Mouse (Mus musculus) limb, embryonic 11.5 days (tissue): ENCODE data around the gene Fcor. TPM values are rescaled to one million over a fixed set of nuclear protein-coding genes. Genes with fewer than 3 reads are reported as not detected.

Source experiments
- ATAC-seq: fragments of 200-750 bp; cut with Nextera tagmentation; 2 replicates; pipeline ENCODE4 v1.8.0; 2017; ENCODE audit warnings: low read depth; ENCODE audit not compliant: insufficient number of reproducible peaks, low FRiP score, low TSS enrichment
- DNase-seq: peaks from one replicate; pipeline ENCODE4 v3.0.0-alpha.2; 2015; ENCODE audit warnings: low spot score
- H3K27ac ChIP-seq: fragments of 300-500 bp; sonication (generic); replicated peaks from 2 replicates; pipeline ENCODE4 v1.5.1; 2014; ENCODE audit warnings: low read depth, mild to moderate bottlenecking, low read length
- H3K27me3 ChIP-seq: fragments of 300-500 bp; sonication (generic); 2 replicates; pipeline ENCODE4 v1.6.1; 2014; ENCODE audit warnings: mild to moderate bottlenecking, low read length, mixed read lengths; ENCODE audit not compliant: control insufficient read depth, insufficient read depth
- H3K36me3 ChIP-seq: fragments of 300-500 bp; sonication (generic); 2 replicates; pipeline ENCODE4 v1.6.1; 2014; ENCODE audit warnings: mild to moderate bottlenecking, low read length, moderate library complexity, mixed read lengths; ENCODE audit not compliant: control insufficient read depth, insufficient read depth
- H3K4me1 ChIP-seq: fragments of 300-500 bp; sonication (generic); 2 replicates; pipeline ENCODE4 v1.6.1; 2014; ENCODE audit warnings: low read length, mixed read lengths; ENCODE audit not compliant: control insufficient read depth, insufficient read depth
- H3K4me2 ChIP-seq: fragments of 300-500 bp; sonication (generic); 2 replicates; pipeline ENCODE4 v1.6.1; 2014; ENCODE audit warnings: low read depth, mild to moderate bottlenecking, moderate library complexity; ENCODE audit not compliant: severe bottlenecking
- H3K4me3 ChIP-seq: fragments of 300-500 bp; sonication (generic); 2 replicates; pipeline ENCODE4 v1.5.1; 2014; ENCODE audit warnings: low read depth, low read length
- H3K9ac ChIP-seq: fragments of 300-500 bp; sonication (generic); 2 replicates; pipeline ENCODE4 v1.6.1; 2014; ENCODE audit warnings: mild to moderate bottlenecking, low read length
- H3K9me3 ChIP-seq: fragments of 300-500 bp; sonication (generic); 2 replicates; pipeline ENCODE4 v1.6.1; 2016; ENCODE audit warnings: low read length; ENCODE audit not compliant: control insufficient read depth
- WGBS: fragments of 180-500 bp; shearing (Covaris S2); extraction: QIAGEN DNeasy Blood & Tissue Kit; methylation state at CpG from one replicate; pipeline ENCODE4 v1.1.7; 2014; 5-methylcytosine and 5-hydroxymethylcytosine counted together
- polyA plus RNA-seq: library from polyadenylated mRNA; unstranded; fragments of >200 nt; fragmentation: Nextera tagmentation; extraction: Ambion mirVana; gene quantifications from 2 replicates; pipeline ENCODE4 v1.2.1, GENCODE M21; 2014

Fcor gene
- polyA plus RNA-seq, 1 experiment from 2014 or later, result 14.1 TPM

DNA sequence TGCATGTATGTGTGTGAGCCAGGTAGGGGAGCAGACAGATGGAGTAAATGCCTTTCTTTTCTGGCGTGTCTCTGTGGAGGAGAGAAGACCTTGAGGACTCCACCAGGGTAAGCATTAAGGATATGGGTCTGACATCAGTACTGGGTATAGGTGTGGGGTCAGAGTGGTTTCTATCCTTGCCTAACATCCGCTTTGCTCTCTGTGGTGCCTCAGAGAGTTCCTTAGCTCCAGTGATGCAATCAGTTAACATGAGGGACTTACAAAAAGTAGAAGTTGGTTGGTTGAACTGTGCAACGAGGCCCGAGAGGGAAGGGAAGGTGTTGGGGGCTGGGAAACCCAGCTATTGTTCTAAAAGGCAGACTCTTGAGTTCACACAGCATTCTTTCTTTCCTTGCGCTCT is 7.8 kb downstream of the Fcor start:
- no peaks in the 10 kb centered on the region for H3K4me1 ChIP-seq
- H3K9me3 ChIP-seq, result no peaks in the 10 kb centered on the region
- no peaks in the 10 kb centered on the region for H3K27me3 ChIP-seq
- no peak for DNase-seq
- WGBS, result 74% methylated on average over 5 of the region's 5 CpGs
- H3K4me3 ChIP-seq, result no peak overlapping the region
- H3K4me2 ChIP-seq, result no peak overlapping the region
- H3K9ac ChIP-seq, result no peak overlapping the region
- no peaks in the 10 kb centered on the region for H3K36me3 ChIP-seq
- H3K27ac ChIP-seq, result no peak overlapping the region
- ATAC-seq, result no peak

DNA sequence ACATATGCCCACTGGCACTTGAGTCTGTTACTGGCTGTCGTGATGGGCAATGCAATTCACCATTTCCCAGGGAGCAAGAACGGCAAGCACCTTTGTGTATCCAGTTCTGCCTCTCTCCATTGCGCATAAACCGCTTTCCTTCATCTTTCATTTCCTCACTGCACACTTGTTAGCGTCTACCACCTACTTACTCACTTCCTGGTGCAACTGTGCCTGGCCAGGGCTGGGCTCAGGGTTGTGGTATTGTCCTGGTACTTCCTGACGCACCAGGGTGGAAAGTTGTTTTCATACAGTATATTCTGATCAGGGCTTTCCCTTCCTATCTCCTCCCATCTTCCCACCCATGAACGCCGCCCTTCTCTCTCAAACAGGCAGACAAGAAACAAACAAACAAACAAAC is 11.3 kb downstream of the Fcor start:
- ATAC-seq (no peak), DNase-seq (no peak)
- Histone ChIP-seq H3K4me1 (peaks cover 4% of the 10 kb centered on the region), H3K27ac (no peak overlapping the region), H3K36me3 (no peaks in the 10 kb centered on the region), H3K4me3 (no peak overlapping the region), H3K27me3 (no peaks in the 10 kb centered on the region), H3K9ac (no peak overlapping the region), H3K9me3 (no peaks in the 10 kb centered on the region), H3K4me2 (no peak overlapping the region)
- WGBS, result 85% methylated on average over 8 of the region's 8 CpGs

DNA sequence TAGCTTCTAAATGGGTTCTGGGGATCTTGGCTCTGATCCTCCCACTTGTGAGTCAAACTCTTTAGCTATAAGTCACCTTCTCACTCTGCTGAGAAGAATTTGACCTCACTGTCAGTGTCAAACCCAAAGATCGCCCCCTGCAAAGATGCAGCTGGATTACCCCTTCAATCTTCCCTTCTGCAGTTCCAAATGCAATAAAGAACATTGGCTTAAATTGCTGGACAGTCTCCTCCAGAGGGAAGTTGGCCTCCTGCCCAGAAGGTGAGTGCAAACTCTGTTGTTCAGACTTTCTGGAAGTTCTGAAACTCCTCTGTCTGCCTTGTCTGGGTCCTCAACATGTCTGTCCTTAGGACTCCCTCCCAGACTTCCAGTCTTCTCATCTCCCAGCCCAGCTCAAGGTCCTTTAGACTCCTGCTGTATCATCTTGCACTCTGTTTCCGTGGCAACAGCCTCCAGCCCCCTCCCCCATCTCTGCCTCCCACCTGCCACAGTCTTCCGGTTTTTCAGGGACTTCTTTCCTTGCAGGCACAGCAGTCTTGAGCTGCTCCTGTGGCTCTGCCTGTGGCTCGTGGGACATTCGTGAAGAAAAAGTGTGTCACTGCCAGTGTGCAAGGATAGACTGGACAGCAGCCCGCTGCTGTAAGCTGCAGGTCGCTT is 15.3 kb downstream of the Fcor start:
- DNase-seq, result peak; percentile 55

DNA sequence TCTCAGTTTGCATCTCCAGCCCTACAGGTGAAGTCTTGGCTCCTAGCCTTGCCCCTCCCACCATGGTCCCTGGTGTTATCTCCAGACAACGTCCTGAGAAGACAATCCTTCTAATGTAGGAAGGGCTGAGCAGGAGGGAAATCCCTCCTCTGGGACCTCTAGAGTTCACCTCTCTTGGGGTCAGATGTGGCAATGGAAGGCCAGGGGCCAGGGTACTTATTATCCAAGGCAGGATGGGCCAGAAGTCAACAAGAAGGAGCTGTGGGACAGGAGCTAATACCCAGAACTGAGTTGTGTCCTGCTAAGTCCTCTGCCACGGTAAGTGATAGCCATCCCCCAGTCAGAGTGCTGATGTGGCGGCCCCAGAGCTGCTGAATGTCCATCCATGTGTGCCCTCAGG is 16.6 kb downstream of the Fcor start, which contains the start of gene Retn:
Gene Retn (plus strand): TSS at position 245 of the 400 bp plus-strand sequence.
- Histone ChIP-seq H3K9me3 (no peaks in the 10 kb centered on the region), H3K27ac (no peak within 1 kb of the TSS), H3K4me2 (no peak within 1 kb of the TSS), H3K4me3 (no peak within 1 kb of the TSS), H3K9ac (no peak within 1 kb of the TSS), H3K4me1 (peaks cover 4% of the 10 kb centered on the region), H3K27me3 (no peaks in the 10 kb centered on the region), H3K36me3 (no peaks in the 10 kb centered on the region)
- no peak for DNase-seq
- 78% methylated on average over 3 of the region's 3 CpGs for WGBS
- ATAC-seq, result no peak

More for the DNA sequence above, 15.3 kb downstream of the Fcor start:
- no peaks in the 10 kb centered on the region for H3K36me3 ChIP-seq
- peaks cover 4% of the 10 kb centered on the region for H3K4me1 ChIP-seq
- H3K27ac ChIP-seq, result no peak overlapping the region
- H3K9ac ChIP-seq, result no peak overlapping the region; the same call in 1 of the 2 replicates
- no peaks in the 10 kb centered on the region for H3K27me3 ChIP-seq
- no peak overlapping the region for H3K4me2 ChIP-seq
- 31% methylated on average over 7 of the region's 7 CpGs for WGBS
- H3K9me3 ChIP-seq, result no peaks in the 10 kb centered on the region
- no peak overlapping the region for H3K4me3 ChIP-seq
- peak; percentile 68 for ATAC-seq

DNA sequence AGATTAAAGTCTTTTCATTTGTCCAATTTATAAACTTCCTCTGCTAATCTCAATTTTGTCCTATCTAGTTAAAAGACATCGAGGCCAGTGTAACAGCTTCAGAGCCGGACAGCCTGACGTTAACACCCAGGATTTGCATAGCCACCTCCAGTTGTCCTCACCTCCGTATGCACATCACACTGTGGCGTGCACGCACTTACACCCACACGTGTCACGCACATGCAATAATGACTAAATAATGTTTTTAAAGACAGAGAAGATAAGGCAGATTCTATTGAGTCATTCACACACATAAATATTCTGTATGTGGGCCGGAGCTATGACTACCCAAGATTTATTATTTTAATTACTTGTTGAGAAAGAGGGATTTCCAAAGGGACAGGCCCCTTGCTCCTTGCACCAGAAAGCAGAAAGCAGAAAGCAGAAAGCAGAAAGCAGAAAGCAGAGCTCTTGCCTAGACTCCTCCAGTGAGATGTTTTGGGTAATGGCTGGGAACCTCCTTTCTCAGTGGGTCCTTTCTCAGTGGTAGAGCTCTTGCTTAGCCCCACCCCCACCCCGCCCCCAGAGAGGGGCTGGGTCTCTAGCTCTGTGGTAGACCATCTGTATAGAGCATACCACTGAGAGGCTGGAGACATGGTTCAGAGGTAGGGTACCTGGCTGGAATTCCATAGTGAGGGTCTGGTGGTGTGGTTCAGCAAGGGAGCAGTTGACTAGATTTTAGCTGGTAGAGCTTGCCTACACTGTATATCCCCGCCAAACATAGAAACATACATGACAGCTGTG is 17.2 kb downstream of the Fcor start:
- H3K9me3 ChIP-seq, result no peaks in the 10 kb centered on the region
- H3K36me3 ChIP-seq, result no peaks in the 10 kb centered on the region
- H3K4me3 ChIP-seq, result no peak overlapping the region
- DNase-seq (no peak), ATAC-seq (0 out of 2 replicates have a peak, but pooled peaks have one; percentile 11)
- no peak overlapping the region for H3K9ac ChIP-seq
- H3K27me3 ChIP-seq, result no peaks in the 10 kb centered on the region
- no peak overlapping the region for H3K4me2 ChIP-seq
- H3K4me1 ChIP-seq, result peaks cover 4% of the 10 kb centered on the region
- no peak overlapping the region for H3K27ac ChIP-seq
- 70% methylated on average over 11 of the region's 11 CpGs for WGBS

DNA sequence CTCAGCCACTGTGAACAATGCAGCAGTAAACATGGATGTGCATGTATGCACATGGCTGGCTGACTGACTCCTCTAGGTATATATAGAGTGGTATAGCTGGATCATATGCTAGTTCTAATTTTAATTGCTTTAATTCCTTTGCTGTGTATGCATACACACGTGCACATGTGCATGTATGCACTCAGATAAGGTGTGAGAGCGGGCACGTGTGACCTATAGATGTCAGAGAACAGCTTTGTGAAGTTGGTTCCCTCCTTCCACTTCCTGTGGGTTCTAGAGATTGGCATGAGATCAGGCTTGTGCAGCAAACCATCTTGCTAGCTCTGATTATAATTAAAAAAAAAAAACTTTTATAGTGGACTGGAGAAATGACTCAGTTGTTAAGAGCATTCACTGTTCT is 19.3 kb downstream of the Fcor start:
- H3K36me3 ChIP-seq, result no peaks in the 10 kb centered on the region
- no peak overlapping the region for H3K4me3 ChIP-seq

DNA sequence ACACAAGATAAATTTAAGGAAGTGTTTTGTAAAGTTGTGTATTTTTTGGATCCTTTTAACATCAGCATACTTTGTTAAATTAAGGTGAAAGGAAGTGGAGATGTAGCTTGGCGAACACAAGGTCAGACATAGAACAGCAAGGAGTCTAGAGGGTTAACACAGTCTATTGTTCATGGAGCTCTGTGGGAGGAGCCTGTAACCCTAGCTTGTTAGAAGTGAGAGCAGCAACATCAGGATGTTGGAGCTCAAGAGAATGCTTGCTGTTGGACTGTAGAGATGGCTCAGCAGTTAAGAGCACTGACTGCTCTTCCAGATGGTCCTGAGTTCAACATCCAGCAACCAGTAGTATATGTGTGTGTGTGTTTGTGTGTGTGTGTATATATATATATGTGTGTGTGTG is 23.2 kb downstream of the Fcor start:
- DNase-seq, result no peak
- 46% methylated on average over 1 of the region's 1 CpGs for WGBS
- Histone ChIP-seq H3K4me1 (no peaks in the 10 kb centered on the region), H3K27ac (no peak overlapping the region), H3K27me3 (no peaks in the 10 kb centered on the region), H3K9me3 (no peaks in the 10 kb centered on the region), H3K4me2 (no peak overlapping the region), H3K9ac (no peak overlapping the region), H3K4me3 (no peak overlapping the region), H3K36me3 (no peaks in the 10 kb centered on the region)
- no peak for ATAC-seq

More for the DNA sequence above, 19.3 kb downstream of the Fcor start:
- H3K4me2 ChIP-seq, result no peak overlapping the region
- no peak overlapping the region for H3K27ac ChIP-seq
- DNase-seq, result no peak
- ATAC-seq, result no peak
- WGBS, result 68% methylated on average over 3 of the region's 3 CpGs
- no peaks in the 10 kb centered on the region for H3K27me3 ChIP-seq
- no peak overlapping the region for H3K9ac ChIP-seq
- H3K4me1 ChIP-seq, result peaks cover 4% of the 10 kb centered on the region
- H3K9me3 ChIP-seq, result no peaks in the 10 kb centered on the region

DNA sequence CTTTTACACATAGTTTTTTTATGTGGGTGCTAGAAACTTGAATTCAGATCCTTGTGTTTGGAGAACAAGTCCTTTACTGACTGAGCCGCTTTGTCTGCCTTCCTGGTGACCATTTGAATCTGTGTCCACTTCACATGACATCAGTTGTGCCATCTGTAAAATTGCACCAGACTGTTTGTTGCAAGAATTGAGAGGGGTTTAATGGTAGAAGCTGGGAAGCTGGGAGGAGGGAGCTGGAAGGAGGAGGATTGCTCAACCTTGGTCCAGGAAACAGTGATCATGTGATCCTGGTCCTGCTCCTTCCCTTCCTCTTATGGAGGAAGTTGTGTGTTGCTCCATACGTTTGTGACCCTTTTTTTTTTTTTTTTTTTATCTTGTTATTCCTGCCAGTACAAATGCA is 23.9 kb downstream of the Fcor start:
- Histone ChIP-seq H3K27ac (no peak overlapping the region), H3K27me3 (no peaks in the 10 kb centered on the region), H3K9ac (no peak overlapping the region), H3K4me3 (no peak overlapping the region), H3K9me3 (no peaks in the 10 kb centered on the region), H3K4me2 (no peak overlapping the region), H3K4me1 (no peaks in the 10 kb centered on the region), H3K36me3 (no peaks in the 10 kb centered on the region)
- DNase-seq (no peak), ATAC-seq (no peak)
- 91% methylated on average over 2 of the region's 2 CpGs for WGBS
